Mouse (Mus musculus) intestine, embryonic 14.5 days (tissue): ENCODE results near the gene Gm45623. TPM values are rescaled to one million over a fixed set of nuclear protein-coding genes. Genes with fewer than 3 reads are reported as not detected.

Source experiments
- ATAC-seq: fragments of 200-750 bp; cut with Nextera tagmentation; replicated peaks from 2 replicates; pipeline ENCODE4 v1.8.0; 2017; ENCODE audit warnings: low read depth, moderate number of reproducible peaks, moderate TSS enrichment, moderate library complexity; ENCODE audit not compliant: low FRiP score, low TSS enrichment
- DNase-seq: peaks from one replicate; pipeline ENCODE4 v3.0.0-alpha.2; 2018; ENCODE audit warnings: low spot score
- H3K27ac ChIP-seq: fragments of 300-500 bp; sonication (generic); 2 replicates; pipeline ENCODE4 v1.5.1; 2014; ENCODE audit warnings: low read depth, mild to moderate bottlenecking, control low read depth
- H3K27me3 ChIP-seq: fragments of 300-500 bp; sonication (generic); replicated peaks from 2 replicates; pipeline ENCODE4 v1.6.1; 2014; ENCODE audit warnings: low read length, control low read depth; ENCODE audit not compliant: control insufficient read depth, insufficient read depth
- H3K36me3 ChIP-seq: fragments of 300-500 bp; sonication (generic); 2 replicates; pipeline ENCODE4 v1.6.1; 2014; ENCODE audit warnings: low read length, control low read depth; ENCODE audit not compliant: control insufficient read depth, insufficient read depth
- H3K4me1 ChIP-seq: fragments of 300-500 bp; sonication (generic); replicated peaks from 2 replicates; pipeline ENCODE4 v1.6.1; 2014; ENCODE audit warnings: low read length, control low read depth, mixed read lengths; ENCODE audit not compliant: control insufficient read depth, insufficient read depth
- H3K4me2 ChIP-seq: fragments of 300-500 bp; sonication (generic); 2 replicates; pipeline ENCODE4 v1.6.1; 2014; ENCODE audit warnings: low read length
- H3K4me3 ChIP-seq: fragments of 300-500 bp; sonication (generic); 2 replicates; pipeline ENCODE4 v1.5.1; 2014; ENCODE audit warnings: low read depth, low read length, control low read depth, mixed read lengths
- H3K9ac ChIP-seq: fragments of 300-500 bp; sonication (generic); 2 replicates; pipeline ENCODE4 v1.6.1; 2014; ENCODE audit warnings: mild to moderate bottlenecking, low read length
- H3K9me3 ChIP-seq: fragments of 300-500 bp; sonication (generic); 2 replicates; pipeline ENCODE4 v1.6.1; 2016; ENCODE audit warnings: low read length, control low read depth; ENCODE audit not compliant: control insufficient read depth
- WGBS: fragments of 180-500 bp; shearing (Covaris S2); extraction: QIAGEN DNeasy Blood & Tissue Kit; methylation state at CpG from one replicate; pipeline ENCODE4 v1.1.7; 2014; 5-methylcytosine and 5-hydroxymethylcytosine counted together
- polyA plus RNA-seq: library from polyadenylated mRNA; unstranded; fragments of >200 nt; fragmentation: Nextera tagmentation; extraction: Ambion mirVana; gene quantifications from 2 replicates; pipeline ENCODE4 v1.2.1, GENCODE M21; 2014

Gene Gm45623
- polyA plus RNA-seq, 1 experiment from 2014 or later = 0.32 TPM

DNA sequence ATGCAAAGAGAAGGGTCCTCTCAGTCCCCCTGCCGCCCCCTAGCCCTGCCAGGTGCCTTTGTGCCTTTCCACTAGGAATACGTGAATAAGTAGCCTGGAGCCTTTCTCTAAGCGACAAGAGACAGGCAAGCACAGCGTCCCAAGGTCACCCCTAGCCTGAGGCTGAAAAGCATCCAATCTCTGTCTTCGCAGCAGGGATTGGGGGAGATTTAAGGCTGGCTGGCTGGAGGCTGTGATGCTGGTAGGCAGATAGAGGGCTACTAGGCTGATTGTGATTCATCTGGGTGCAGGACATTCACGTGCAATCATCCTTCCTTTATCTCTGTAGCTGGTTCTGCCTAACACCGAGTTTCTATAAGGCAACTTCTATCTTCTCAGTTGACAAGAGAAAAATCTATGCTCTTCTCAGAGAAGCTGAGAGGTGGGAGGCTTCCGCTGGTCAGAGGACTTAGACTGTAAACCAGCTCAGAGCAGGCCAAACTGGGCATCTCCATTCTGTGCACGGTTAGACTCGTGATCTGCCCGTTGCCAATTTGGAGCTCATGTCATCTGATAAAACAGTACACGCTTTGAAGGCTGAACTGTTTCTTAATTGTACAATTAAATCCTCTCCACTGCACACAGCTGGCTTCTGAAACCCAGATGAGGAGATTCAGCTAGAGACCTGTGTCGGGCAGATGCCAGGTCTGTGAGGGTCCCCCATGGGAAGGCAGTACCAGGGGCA lies 27.3 kb upstream of the Gm45623 start:
- Histone ChIP-seq H3K27ac (no peak overlapping the region), H3K9me3 (no peaks in the 10 kb centered on the region), H3K4me1 (no peaks in the 10 kb centered on the region), H3K9ac (no peak overlapping the region), H3K36me3 (no peaks in the 10 kb centered on the region), H3K4me3 (no peak overlapping the region), H3K4me2 (no peak overlapping the region), H3K27me3 (no peaks in the 10 kb centered on the region)
- WGBS = 65% methylated on average over 13 of the region's 13 CpGs
- ATAC-seq (no peak), DNase-seq (no peak)

DNA sequence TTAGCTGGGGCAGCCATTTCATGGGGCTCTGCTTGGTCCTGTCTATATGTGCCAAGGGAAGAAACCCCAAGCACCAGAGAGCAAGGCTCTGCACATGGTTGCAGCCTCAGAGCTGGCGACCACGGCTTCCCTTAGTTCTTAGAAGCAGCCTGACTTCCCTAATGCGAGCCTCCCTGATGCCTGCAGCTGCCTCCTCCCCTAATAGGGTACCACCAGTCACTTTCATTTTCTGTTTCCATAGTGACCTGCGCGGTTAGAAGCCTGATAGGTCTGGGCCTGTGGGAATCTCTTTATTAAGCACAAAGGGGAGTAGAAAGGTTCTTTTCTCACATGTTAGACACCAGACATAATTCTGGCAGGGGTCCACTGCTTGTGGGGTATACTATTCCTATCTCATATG lies 20.7 kb upstream of the Gm45623 start:
- DNase-seq = no peak
- Histone ChIP-seq H3K27ac (no peak overlapping the region), H3K4me1 (peaks cover 4% of the 10 kb centered on the region), H3K4me2 (no peak overlapping the region), H3K9ac (no peak overlapping the region), H3K36me3 (no peaks in the 10 kb centered on the region), H3K9me3 (no peaks in the 10 kb centered on the region), H3K27me3 (no peaks in the 10 kb centered on the region), H3K4me3 (no peak overlapping the region)
- WGBS = 52% methylated on average over 5 of the region's 5 CpGs
- ATAC-seq = 0 out of 2 replicates have a peak, but pooled peaks have one; percentile 22

DNA sequence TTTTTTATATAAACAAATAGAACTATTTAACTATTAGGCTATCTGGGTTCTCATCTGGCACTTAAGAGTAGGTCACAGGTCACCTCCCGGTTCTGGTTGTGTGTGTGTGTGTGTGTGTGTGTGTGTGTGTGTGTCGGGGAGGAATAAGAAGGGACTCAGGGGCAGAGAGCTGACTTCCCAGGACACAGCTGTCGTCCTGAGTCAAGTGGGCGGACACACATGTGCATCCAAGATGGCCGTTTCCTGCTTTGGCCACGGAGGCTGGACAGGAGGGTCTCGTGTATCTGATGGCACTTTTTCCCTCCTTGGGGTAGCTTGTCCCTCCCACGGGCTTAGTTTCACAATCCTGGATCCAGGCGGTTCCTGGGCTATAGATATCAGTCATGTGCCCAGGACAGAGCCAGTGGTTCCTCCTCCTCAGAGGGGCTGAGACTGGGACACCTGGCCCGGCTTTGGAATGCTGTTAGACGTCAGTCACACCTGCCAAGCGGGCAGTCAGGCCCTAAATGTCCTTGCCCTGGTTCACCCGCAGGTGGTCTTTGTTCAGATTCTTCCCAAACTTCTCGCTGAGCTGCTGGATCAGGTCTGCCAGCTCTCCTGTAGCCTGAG lies 19.7 kb upstream of the Gm45623 start:
- DNase-seq = no peak
- H3K9ac ChIP-seq = no peak overlapping the region
- H3K27me3 ChIP-seq = no peaks in the 10 kb centered on the region
- no peak overlapping the region for H3K27ac ChIP-seq
- no peak overlapping the region for H3K4me2 ChIP-seq
- WGBS = 48% methylated on average over 14 of the region's 14 CpGs
- no peaks in the 10 kb centered on the region for H3K36me3 ChIP-seq
- H3K4me1 ChIP-seq = peaks cover 4% of the 10 kb centered on the region
- no peaks in the 10 kb centered on the region for H3K9me3 ChIP-seq
- no peak for ATAC-seq
- H3K4me3 ChIP-seq = no peak overlapping the region

DNA sequence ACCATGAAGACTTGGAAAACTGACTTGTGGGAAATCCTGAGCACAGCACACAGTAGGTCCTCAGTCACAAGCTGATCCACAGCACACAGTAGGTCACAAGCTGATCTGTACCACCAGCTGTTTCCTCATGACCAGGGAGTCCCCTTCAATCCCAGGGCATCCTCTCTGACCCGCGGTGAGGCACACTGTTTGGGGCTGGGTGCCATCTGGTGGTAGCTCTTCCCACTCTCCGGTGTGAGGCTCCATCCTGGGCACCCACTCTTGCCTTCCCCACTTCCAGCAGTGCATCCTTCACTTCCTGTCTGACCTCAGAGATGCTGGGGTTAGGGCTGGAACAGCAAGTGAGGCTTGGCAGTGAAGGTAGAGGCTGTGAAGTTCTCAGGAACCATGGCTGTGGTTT lies 19.0 kb upstream of the Gm45623 start:
- Histone ChIP-seq H3K27ac (no peak overlapping the region), H3K4me2 (no peak overlapping the region), H3K4me3 (no peak overlapping the region), H3K27me3 (no peaks in the 10 kb centered on the region), H3K9ac (no peak overlapping the region), H3K9me3 (no peaks in the 10 kb centered on the region), H3K36me3 (no peaks in the 10 kb centered on the region), H3K4me1 (peaks cover 4% of the 10 kb centered on the region)
- DNase-seq (no peak), ATAC-seq (no peak)
- 44% methylated on average over 3 of the region's 3 CpGs for WGBS

DNA sequence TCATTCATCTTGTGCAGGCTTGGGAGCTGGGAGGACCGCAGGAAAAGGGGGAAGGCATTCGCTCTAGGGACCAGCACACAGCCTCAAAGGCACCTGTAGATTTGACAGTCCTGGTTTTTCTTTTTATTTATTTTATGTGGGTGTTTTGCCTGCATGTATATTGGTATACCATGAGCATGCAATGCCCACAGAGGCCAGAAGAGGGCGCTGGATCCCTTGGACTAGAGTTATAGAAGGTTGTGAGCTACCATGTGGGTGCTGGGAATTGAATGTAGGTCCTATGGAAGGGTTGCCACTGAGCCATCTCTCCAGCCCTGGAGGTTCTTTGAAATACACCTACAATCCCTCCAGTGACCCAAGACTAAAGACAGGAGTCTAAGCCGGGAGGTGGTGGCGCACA lies 17.2 kb upstream of the Gm45623 start:
- ATAC-seq (no peak), DNase-seq (no peak)
- Histone ChIP-seq H3K27ac (no peak overlapping the region), H3K27me3 (no peaks in the 10 kb centered on the region), H3K9ac (no peak overlapping the region), H3K4me1 (peaks cover 4% of the 10 kb centered on the region), H3K9me3 (no peaks in the 10 kb centered on the region), H3K4me2 (no peak overlapping the region), H3K36me3 (no peaks in the 10 kb centered on the region), H3K4me3 (no peak overlapping the region)
- WGBS = 67% methylated on average over 5 of the region's 5 CpGs

DNA sequence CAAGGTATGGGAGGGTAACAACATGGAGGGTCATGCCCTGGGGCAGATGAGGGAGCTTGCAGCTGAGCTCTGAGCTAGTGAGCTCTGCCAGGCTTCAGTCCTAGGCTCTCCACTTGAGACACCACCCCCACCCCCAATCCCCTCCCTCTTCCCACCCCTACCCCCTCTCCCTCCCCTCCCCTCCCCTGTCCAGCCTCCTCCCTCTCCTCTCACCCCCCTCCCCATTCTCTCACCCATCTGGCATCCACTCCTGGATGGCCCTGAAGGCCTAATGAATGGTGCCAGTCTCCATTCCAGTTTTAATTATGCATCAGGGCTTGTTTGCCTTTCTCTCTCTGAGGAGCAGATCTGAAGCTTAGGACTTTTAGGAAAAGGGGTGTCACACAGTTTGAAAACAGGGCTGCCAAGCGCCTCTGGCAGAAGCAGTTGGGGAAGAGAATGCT lies 16.5 kb upstream of the Gm45623 start:
- H3K9ac ChIP-seq = no peak overlapping the region
- ATAC-seq (no peak), DNase-seq (no peak)
- H3K4me3 ChIP-seq = no peak overlapping the region
- no peak overlapping the region for H3K27ac ChIP-seq
- no peaks in the 10 kb centered on the region for H3K27me3 ChIP-seq
- no peaks in the 10 kb centered on the region for H3K36me3 ChIP-seq
- peaks cover 10% of the 10 kb centered on the region for H3K4me1 ChIP-seq
- H3K9me3 ChIP-seq = no peaks in the 10 kb centered on the region
- 65% methylated on average over 1 of the region's 1 CpGs for WGBS
- H3K4me2 ChIP-seq = no peak overlapping the region

DNA sequence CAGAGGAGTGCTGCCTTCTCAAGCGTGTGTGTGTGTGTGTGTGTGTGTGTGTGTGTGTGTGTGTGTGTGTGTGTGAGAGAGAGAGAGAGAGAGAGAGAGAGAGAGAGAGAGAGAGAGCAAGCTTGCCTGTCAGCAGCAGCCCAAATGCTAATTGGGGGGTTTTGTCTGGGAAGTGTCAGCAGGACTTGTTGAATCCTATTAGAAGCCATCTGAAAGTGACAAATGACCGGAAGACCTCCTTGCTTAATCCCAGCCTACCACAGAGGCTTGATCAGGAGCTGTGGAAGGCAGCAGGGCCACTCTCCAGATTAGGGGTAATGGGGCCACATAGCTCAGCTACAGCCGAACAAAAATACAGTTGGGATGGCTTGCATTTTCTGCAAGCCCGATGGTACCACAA lies 15.8 kb upstream of the Gm45623 start:
- H3K4me2 ChIP-seq = no peak overlapping the region
- WGBS = 27% methylated on average over 4 of the region's 4 CpGs
- no peak overlapping the region for H3K4me3 ChIP-seq
- H3K27me3 ChIP-seq = no peaks in the 10 kb centered on the region
- no peaks in the 10 kb centered on the region for H3K9me3 ChIP-seq
- H3K9ac ChIP-seq = no peak overlapping the region
- H3K36me3 ChIP-seq = no peaks in the 10 kb centered on the region
- H3K4me1 ChIP-seq = peaks cover 15% of the 10 kb centered on the region
- no peak overlapping the region for H3K27ac ChIP-seq
- DNase-seq (no peak), ATAC-seq (no peak)

DNA sequence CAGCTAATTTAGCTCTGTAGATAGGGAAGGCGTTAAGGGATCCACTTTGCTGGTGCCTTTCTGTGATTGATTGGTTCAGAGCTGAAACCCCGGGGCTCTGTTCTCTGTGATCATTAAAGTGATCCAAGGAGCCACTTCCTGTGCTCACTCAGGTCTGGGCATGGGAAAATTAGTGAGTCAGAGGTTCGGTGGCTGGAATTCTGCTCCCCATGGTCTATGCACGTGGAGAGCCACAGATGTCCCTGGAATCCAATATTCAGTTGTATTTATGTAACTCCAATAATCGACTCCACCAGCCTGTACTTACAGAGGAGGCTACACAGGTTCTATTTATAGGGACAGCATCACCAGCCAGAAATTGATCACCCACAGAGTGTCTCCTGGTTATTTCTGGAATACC lies 12.6 kb upstream of the Gm45623 start:
- WGBS = 34% methylated on average over 5 of the region's 5 CpGs
- H3K27ac ChIP-seq = no peak overlapping the region
- no peak for ATAC-seq

More for the DNA sequence above, 12.6 kb upstream of the Gm45623 start:
- no peaks in the 10 kb centered on the region for H3K27me3 ChIP-seq
- no peak overlapping the region for H3K4me3 ChIP-seq
- H3K4me2 ChIP-seq = no peak overlapping the region
- no peak overlapping the region for H3K9ac ChIP-seq
- DNase-seq = no peak
- H3K4me1 ChIP-seq = peaks cover 15% of the 10 kb centered on the region
- H3K36me3 ChIP-seq = no peaks in the 10 kb centered on the region
- no peaks in the 10 kb centered on the region for H3K9me3 ChIP-seq
